Mouse (Mus musculus) heart, postnatal 0 days (tissue): ENCODE results near the gene Ephb1. TPM values are rescaled to one million over a fixed set of nuclear protein-coding genes. Genes with fewer than 3 reads are reported as not detected.

Experiments
- ATAC-seq: fragments of 200-750 bp; cut with Nextera tagmentation; 2 replicates; pipeline ENCODE4 v1.8.0; 2017; ENCODE audit warnings: low read depth, moderate number of reproducible peaks, moderate library complexity; ENCODE audit not compliant: insufficient read depth
- DNase-seq: peaks from one replicate; pipeline ENCODE4 v3.0.0-alpha.2; 2016; ENCODE audit warnings: low spot score
- H3K27ac ChIP-seq: fragments of 300-500 bp; sonication (generic); 2 replicates; pipeline ENCODE4 v1.5.1; 2014; ENCODE audit warnings: low read depth, mild to moderate bottlenecking
- H3K27me3 ChIP-seq: fragments of 300-500 bp; sonication (generic); 2 replicates; pipeline ENCODE4 v1.6.1; 2014; ENCODE audit warnings: low read length, mixed read lengths; ENCODE audit not compliant: control insufficient read depth, insufficient read depth
- H3K36me3 ChIP-seq: fragments of 300-500 bp; sonication (generic); replicated peaks from 2 replicates; pipeline ENCODE4 v1.6.1; 2014; ENCODE audit warnings: low read length, mixed read lengths; ENCODE audit not compliant: control insufficient read depth, insufficient read depth
- H3K4me1 ChIP-seq: fragments of 300-500 bp; sonication (generic); 2 replicates; pipeline ENCODE4 v1.6.1; 2014; ENCODE audit warnings: antibody characterized with exemption; ENCODE audit not compliant: control insufficient read depth, insufficient read depth
- H3K4me2 ChIP-seq: fragments of 300-500 bp; sonication (generic); 2 replicates; pipeline ENCODE4 v1.6.1; 2014; ENCODE audit warnings: low read depth, mild to moderate bottlenecking, low read length, moderate library complexity
- H3K4me3 ChIP-seq: fragments of 300-500 bp; sonication (generic); 2 replicates; pipeline ENCODE4 v1.5.1; 2014; ENCODE audit warnings: low read depth, low read length
- H3K9ac ChIP-seq: fragments of 300-500 bp; sonication (generic); replicated peaks from 2 replicates; pipeline ENCODE4 v1.6.1; 2014; ENCODE audit warnings: low read depth, low read length, mixed read lengths
- H3K9me3 ChIP-seq: fragments of 300-500 bp; sonication (generic); replicated peaks from 2 replicates; pipeline ENCODE4 v1.6.1; 2016; ENCODE audit warnings: low read length; ENCODE audit not compliant: control insufficient read depth
- CTCF ChIP-seq: IDR thresholded peaks from 2 replicates; pipeline ENCODE4 v1.5.1; 2016; ENCODE audit warnings: antibody characterized with exemption, control low read depth, low read depth
- EP300 ChIP-seq: IDR thresholded peaks from 2 replicates; pipeline ENCODE4 v1.6.1; 2016; ENCODE audit warnings: antibody characterized with exemption, low read depth
- WGBS: fragments of 180-500 bp; shearing (Covaris S2); extraction: QIAGEN DNeasy Blood & Tissue Kit; methylation state at CpG from one replicate; pipeline ENCODE4 v1.1.7; 2014; 5-methylcytosine and 5-hydroxymethylcytosine counted together
- polyA plus RNA-seq: library from polyadenylated mRNA; unstranded; fragments of >200 nt; fragmentation: Nextera tagmentation; extraction: Ambion mirVana; gene quantifications from 2 replicates; pipeline ENCODE4 v1.2.1, GENCODE M21; 2015
- total RNA-seq: library from RNA; depleted of rRNA; stranded (reverse); fragments of >200 nt; gene quantifications from 2 replicates; pipeline ENCODE4 v1.2.3, GENCODE M21; 2014; ENCODE audit warnings: low replicate concordance

Ephb1 gene
- total and polyA plus RNA-seq, 2 experiments from 2014 or later = 0.96 to 2.1 TPM

DNA sequence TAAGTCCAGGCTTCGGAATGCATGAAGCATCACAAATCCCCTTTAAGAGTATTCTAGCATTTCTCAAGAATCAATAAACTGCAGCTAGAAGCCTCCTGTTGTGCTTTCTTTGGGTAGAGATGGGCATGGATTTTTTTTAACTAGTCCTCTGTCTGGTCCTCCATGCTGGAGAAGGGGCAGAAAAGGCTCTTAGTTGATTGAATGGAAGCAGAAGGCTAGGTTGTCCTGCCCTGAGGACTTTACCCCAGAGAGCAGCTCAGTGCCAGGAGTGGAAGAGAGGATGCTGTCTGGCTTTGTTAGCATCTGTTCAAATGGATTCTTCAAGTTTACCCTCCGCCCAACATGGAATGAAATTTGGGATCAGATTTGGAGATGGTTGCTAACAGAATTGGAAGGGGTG lies 25.7 kb upstream of the Ephb1 start:
- TF ChIP-seq CTCF = no peak
- no peak for TF ChIP-seq EP300
- DNase-seq = no peak
- Histone ChIP-seq H3K27ac (no peak overlapping the region), H3K36me3 (no peaks in the 10 kb centered on the region), H3K4me3 (no peak overlapping the region), H3K4me1 (no peaks in the 10 kb centered on the region), H3K9me3 (no peaks in the 10 kb centered on the region), H3K27me3 (no peaks in the 10 kb centered on the region), H3K9ac (no peak overlapping the region), H3K4me2 (no peak overlapping the region)
- no peak for ATAC-seq
- WGBS = 74% methylated on average over 2 of the region's 2 CpGs

DNA sequence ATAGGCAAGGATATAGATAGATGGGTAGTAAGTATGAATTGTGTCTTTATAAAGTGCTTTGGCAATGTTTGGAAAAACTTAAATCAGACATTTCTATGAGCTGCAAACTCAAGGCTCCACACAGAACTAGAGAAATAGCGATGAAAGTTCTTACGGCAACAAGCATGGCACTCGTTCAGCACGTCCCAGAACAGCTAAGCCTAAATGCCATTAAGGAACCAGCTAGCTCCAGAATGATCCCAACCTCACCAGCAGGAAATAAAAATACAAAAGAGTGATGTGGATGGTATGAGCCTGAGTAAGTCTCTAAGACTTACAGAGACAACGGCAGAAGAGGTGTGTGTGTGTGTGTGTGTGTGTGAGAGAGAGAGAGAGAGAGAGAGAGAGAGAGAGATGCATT lies 20.2 kb upstream of the Ephb1 start:
- Histone ChIP-seq H3K4me1 (no peaks in the 10 kb centered on the region), H3K27ac (no peak overlapping the region), H3K9ac (no peak overlapping the region), H3K4me3 (no peak overlapping the region), H3K9me3 (no peaks in the 10 kb centered on the region), H3K36me3 (no peaks in the 10 kb centered on the region), H3K4me2 (no peak overlapping the region), H3K27me3 (no peaks in the 10 kb centered on the region)
- WGBS = 74% methylated on average over 5 of the region's 5 CpGs
- no peak for TF ChIP-seq EP300
- TF ChIP-seq CTCF = no peak
- DNase-seq (no peak), ATAC-seq (no peak)

DNA sequence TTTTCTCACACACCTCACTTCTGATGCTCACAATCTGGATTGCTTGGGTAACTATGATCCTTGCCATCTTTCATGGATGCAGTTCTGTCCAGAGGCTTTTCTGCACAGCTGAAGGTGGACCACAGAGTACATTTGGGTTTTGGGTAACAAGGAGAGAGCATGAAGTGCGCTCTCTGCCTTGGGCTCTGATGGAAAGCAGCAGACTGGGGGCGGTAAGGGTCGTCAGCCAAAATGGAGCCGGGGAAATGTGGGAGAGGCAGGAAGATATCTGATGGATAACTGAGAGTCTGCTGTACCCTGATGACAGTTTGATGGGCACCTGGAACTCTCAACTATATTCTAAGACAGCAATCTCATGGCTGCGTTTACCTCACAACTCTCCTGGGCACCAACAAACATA lies 19.4 kb upstream of the Ephb1 start:
- H3K27me3 ChIP-seq = no peaks in the 10 kb centered on the region
- DNase-seq (no peak), ATAC-seq (no peak)
- H3K9me3 ChIP-seq = no peaks in the 10 kb centered on the region
- H3K36me3 ChIP-seq = no peaks in the 10 kb centered on the region
- H3K4me3 ChIP-seq = no peak overlapping the region
- TF ChIP-seq CTCF (no peak), EP300 (no peak)
- H3K4me2 ChIP-seq = no peak overlapping the region
- H3K9ac ChIP-seq = no peak overlapping the region
- WGBS = 69% methylated on average over 5 of the region's 5 CpGs
- H3K4me1 ChIP-seq = no peaks in the 10 kb centered on the region
- no peak overlapping the region for H3K27ac ChIP-seq

DNA sequence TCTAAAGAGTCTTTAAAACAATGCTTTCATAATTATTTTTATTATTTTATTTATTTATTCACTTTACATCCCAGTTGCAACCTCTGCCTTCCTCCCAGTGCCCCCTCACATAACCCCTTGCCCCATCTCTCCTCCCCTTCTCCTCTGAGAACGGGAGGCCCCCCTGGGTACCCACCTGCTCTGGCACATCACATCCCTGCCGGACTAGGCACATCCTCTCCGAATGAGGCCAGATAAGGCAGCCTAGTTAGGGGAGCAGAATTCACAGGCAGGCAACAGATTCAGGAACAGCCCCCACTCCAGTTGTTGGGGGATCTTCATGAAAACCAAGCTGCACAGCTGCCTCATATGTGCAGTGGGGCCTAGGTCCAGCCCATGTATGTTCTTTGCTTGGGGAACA lies 17.4 kb upstream of the Ephb1 start:
- Histone ChIP-seq H3K27me3 (no peaks in the 10 kb centered on the region), H3K4me1 (no peaks in the 10 kb centered on the region), H3K9ac (no peak overlapping the region), H3K36me3 (no peaks in the 10 kb centered on the region), H3K4me3 (no peak overlapping the region), H3K9me3 (no peaks in the 10 kb centered on the region), H3K27ac (no peak overlapping the region), H3K4me2 (no peak overlapping the region)
- TF ChIP-seq CTCF (no peak), EP300 (no peak)
- 69% methylated on average over 3 of the region's 3 CpGs for WGBS
- ATAC-seq = no peak
- DNase-seq = no peak

DNA sequence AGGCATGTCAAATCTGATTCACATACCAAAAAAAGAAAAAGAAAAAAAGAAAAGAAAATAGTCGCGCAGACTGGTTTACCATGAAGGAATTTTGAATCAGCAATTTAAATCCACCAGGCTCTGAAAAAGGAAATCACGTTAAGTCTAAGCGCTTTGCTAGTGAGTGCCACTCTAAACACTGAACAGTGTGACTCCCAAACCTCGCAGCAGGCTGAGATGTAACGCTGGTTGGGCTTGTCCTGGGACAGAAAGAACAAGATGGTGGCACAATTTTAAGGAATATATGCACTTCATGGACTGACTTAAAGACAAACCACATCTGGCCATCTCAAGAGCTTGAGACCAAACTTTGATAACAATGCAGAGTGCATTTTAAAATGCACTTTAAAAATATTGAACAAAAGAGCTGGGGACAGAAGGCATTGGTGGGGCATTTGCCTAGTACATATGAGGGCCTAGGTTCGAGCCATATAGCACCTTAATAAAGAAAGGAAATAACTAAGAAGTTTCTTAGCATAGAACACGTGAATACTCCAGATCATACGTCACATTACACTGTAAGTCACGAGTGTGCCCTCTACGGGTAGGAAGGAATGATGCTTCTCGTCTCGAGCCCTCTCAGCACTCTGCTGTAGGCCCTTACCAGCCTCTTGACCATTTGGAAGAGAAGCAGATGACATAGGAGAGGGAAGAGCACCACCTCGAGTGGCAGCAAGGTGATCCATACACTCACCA lies 16.7 kb upstream of the Ephb1 start:
- DNase-seq (no peak), ATAC-seq (no peak)
- no peaks in the 10 kb centered on the region for H3K9me3 ChIP-seq
- no peaks in the 10 kb centered on the region for H3K4me1 ChIP-seq
- no peak overlapping the region for H3K4me3 ChIP-seq
- no peak overlapping the region for H3K9ac ChIP-seq
- no peaks in the 10 kb centered on the region for H3K36me3 ChIP-seq
- no peak overlapping the region for H3K27ac ChIP-seq
- no peak for TF ChIP-seq EP300
- no peak for TF ChIP-seq CTCF
- no peaks in the 10 kb centered on the region for H3K27me3 ChIP-seq
- no peak overlapping the region for H3K4me2 ChIP-seq
- WGBS = 48% methylated on average over 14 of the region's 14 CpGs

DNA sequence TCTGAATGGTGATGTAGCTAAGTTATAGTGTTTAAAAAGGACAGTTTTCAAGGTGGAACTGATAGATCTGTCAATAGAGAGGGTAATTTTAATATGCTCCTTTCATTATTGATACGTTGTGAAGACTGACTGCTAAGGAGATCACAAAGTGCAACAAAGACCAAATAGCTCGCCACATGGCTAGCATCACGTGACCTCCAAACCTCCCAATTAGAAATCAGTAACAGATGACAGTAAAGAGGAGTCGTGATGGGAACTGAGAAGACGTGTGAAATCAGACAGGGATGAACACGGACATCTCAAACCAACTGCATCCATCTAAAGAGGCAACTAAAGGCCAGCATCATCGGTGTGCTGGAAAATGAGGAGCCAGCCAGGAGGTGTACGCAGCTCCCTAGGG lies 15.6 kb upstream of the Ephb1 start:
- Histone ChIP-seq H3K27ac (no peak overlapping the region), H3K9me3 (no peaks in the 10 kb centered on the region), H3K9ac (no peak overlapping the region), H3K4me2 (no peak overlapping the region), H3K4me3 (no peak overlapping the region), H3K36me3 (no peaks in the 10 kb centered on the region), H3K27me3 (no peaks in the 10 kb centered on the region), H3K4me1 (no peaks in the 10 kb centered on the region)
- ATAC-seq (no peak), DNase-seq (no peak)
- no peak for TF ChIP-seq CTCF
- 66% methylated on average over 8 of the region's 8 CpGs for WGBS
